Mouse (Mus musculus): ENCODE data around the gene Slc23a3.

Slc23a3 gene

DNA sequence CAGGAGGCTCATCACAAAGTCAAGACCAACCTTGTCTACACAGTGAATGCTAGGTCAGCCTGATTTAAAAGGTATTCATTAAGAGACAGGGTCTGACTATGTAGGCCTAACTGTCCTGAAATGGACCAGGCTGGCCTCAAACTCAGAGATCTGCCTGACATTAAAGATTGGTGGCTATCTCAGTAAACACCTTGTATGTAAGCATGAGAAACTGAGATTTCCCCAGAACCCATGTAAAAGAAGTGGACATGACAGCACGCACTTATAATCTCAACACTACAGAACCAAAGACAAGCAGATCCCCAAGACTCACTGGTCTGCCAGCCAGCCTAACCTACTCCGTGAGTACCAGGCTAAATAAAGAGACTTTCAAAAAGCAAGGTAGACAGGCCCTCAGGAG is 4.8 kb upstream of the Slc23a3 start:
- DNase-seq (ENCODE audit: low spot score): no peak

DNA sequence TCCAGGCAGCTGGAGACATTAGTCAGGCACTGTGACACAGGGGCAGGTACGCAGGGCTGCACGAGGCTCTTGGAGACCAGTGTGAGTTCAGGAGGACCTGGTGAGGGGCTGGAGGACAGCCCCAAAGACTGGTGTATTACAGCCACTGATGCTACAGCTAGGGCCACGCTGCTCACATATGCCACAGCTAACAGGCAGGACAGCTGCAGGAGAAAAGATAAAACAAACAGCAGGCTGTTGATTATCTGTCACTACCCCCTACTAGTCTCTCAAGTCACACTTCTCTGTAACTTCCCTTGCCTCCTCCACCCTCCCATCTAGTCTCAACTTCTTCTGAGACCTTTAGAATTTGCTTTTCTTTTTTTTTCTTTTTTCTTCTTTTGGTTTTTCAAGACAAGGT is 3.0 kb upstream of the Slc23a3 start:
- DNase-seq (ENCODE audit: low spot score): no peak

DNA sequence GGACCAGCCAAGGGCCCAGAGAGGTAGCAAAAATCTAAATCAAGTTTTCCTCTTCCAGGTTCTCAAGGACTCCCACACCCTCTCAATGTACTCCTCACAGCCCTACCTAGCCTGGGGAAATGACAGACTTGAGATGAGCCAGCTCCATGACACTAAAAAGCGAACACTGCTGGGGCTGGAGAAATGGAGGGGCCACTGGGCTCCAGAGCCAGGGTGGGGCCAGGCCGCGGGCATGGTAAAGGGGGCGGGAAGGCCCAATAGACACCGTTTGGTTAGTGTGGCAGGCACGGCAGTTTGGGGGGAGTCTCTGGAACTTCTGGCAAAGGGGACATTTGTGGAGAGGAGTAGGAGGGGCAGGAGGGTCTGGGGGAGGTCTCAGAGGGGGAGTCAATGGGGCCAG is 2.6 kb upstream of the Slc23a3 start:
- DNase-seq (ENCODE audit: low spot score): no peak

DNA sequence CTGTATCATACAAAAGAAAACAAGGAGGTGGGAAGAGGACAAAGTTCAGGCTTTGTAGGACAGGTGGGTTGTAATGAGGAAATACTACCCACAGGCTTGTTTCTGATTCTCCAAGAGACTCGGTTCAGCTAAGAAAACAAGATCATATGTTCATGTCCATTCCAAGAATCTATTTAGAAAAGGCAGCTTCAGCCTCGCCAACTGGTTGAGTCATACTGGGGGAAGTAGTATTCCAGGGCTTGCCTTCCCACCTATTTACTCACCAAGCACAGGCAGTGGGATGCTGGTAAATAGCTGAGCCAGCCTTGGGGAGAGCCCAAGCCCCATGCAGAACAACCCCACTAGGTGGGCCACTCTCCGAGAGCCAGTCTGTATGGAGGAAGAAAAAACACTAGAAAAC is 5.0 kb downstream of the Slc23a3 start:
- DNase-seq (ENCODE audit: low spot score): no peak

DNA sequence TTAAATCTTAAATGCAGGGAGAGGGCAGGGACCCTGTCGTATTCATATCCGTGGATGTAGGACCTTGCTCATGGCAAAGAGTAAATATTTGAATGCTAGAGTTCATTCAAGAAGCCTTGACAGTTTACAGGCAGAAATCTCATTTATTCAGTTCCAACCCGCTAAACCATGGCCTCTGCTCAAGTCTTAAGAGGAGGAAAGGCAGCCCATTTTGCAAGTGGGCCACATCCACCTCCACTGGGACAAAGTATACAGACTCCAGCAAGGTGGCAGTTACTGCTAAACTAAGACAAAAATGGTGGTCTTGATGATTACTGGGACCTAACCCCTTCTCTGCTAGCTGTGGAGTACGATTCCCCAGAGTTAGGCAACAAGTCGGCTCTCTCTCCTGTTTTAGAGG is 8.3 kb downstream of the Slc23a3 start:
- DNase-seq (ENCODE audit: low spot score): no peak

DNA sequence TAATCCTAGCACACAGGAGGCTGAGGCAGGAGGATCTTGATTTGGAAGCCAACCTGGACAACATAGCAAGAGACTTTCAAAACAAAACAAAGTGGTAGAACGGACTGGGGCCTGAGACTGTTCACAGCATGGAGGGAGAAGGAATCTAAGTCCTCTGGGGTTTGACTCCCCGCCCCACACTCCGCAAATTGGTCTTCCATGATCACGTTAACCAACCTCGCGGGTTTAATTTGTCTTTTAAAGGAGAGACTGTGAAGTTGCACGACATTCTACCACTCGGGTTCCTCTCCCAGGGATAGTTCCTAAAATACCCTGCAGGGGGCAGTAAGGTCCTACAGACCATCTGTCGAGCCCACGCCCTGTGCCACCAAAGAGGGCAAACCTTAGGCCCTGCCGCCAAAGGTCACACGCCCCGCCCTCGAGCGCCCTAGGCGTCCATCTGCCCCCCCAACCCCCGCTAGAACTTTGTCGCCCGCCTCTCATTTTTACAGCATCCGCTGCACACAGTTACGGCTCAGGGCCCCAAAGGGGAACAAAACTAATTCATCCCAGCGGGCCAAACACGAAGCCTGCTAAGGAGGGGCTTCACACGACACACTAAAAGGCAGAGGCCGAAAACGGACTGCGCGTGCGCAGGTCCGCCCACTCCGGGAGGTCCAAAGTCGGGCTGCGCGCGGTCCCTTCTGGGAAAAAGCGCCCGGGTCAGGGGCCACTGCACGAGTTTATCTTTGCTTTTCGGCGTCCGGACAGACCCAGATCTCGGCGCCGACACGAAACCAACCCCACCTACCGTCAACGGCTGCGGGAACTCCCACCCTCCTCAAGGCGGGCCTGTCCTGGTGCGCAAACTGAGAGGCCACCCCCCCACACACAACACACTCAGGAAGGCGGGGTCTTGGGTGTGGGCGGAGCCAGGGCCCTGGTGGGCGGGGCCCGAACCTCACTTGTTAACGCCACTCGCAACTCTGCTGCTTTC is 9.1 kb downstream of the Slc23a3 start, which contains the start of gene Nhej1:
Gene Nhej1 (minus strand): TSS at position 855 of the 976 bp plus-strand sequence.
- DNase-seq (ENCODE audit: low spot score): peak; percentile 79

DNA sequence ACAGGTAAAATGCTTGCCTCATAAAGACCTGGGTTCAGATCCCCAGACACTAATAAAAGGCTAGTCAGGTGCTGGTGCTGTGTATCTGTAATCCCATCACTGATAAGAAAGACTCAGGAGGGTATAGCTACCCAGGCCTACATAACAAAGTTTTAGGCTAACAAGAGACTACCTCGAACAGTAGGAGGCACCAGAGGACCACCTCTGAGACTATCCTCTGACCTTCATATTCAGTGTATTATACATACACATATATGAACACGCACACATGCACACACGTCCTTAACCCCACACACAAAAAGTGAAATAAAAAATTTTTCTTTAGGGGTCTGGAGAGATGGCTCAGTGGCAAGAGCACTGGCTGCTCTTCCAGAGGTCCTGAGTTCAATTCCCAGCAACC is 11.5 kb downstream of the Slc23a3 start:
- DNase-seq (ENCODE audit: low spot score): no peak
